Mouse (Mus musculus): ENCODE data around the gene Greb1. TPM values are rescaled to one million over a fixed set of nuclear protein-coding genes. Genes with fewer than 3 reads are reported as not detected.
A peak's percentile ranks its signal among the peaks of the same experiment; 100 is the strongest.

Gene Greb1
- polyA plus RNA-seq, 1 experiment, result 1.4 TPM

DNA sequence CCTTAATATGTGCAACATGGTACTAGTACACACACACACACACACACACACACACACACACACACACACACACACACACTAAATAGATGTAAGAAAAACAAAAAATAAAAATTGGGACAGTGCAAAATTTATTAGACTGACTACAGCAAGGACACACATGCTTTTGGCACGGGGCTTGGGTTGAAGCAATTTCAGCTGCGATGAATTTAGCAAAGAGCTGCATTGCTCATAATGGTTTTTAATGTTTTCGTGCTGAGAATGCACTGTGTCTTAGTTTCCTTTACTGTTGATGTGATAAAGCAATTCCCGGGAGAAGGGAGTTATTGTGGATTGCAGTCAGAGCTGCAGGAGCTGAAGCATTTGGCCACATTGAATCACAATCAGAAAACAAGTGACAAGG lies 37.1 kb upstream of the Greb1 start:
- no peak for TF ChIP-seq POLR2A (IDR thresholded peaks at IDR 0.05; ENCODE audit: borderline replicate concordance, insufficient read depth, low read length)
- TF ChIP-seq CTCF (IDR thresholded peaks at IDR 0.05; ENCODE audit: borderline replicate concordance, insufficient read depth, low read depth, low read length), result no peak
- Histone ChIP-seq H3K4me3 (replicated peaks; ENCODE audit: insufficient read depth, low read depth, low read length) (no peak overlapping the region), H3K4me1 (ENCODE audit: control insufficient read depth, insufficient read depth, low read length) (peaks cover 7% of the 10 kb centered on the region; the same call in 1 of the 2 replicates), H3K27me3 (ENCODE audit: control insufficient read depth, insufficient read depth, low read length) (no peaks in the 10 kb centered on the region; the same call in 1 of the 2 replicates), H3K27ac (ENCODE audit: insufficient read depth, low read length) (no peak overlapping the region)
- no peak for DNase-seq
- 83% methylated on average over 4 of the region's 4 CpGs for WGBS

GRCm38 (mm10) chr12:16836188-16836587 lies 35.5 kb upstream of the Greb1 start:
- WGBS, result 9% methylated on average over 9 of the region's 9 CpGs
- DNase-seq, result peak; percentile 79 to 94
- H3K4me3 ChIP-seq (replicated peaks; ENCODE audit: insufficient read depth, low read depth, low read length), result no peak overlapping the region
- H3K4me1 ChIP-seq (ENCODE audit: control insufficient read depth, insufficient read depth, low read length), result peaks cover 9% of the 10 kb centered on the region; the same call in 1 of the 2 replicates
- TF ChIP-seq CTCF (IDR thresholded peaks at IDR 0.05; ENCODE audit: borderline replicate concordance, insufficient read depth, low read depth, low read length), result peak; percentile 34; the same call in 1 of the 2 replicates
- TF ChIP-seq POLR2A (IDR thresholded peaks at IDR 0.05; ENCODE audit: borderline replicate concordance, insufficient read depth, low read length), result peak; percentile 37; the same call in 1 of the 2 replicates
- H3K27ac ChIP-seq (ENCODE audit: insufficient read depth, low read length), result peak overlapping the region; percentile 84; the same call in 1 of the 2 replicates
- H3K27me3 ChIP-seq (ENCODE audit: control insufficient read depth, insufficient read depth, low read length), result no peaks in the 10 kb centered on the region

GRCm38 (mm10) chr12:16834701-16835100 lies 34.0 kb upstream of the Greb1 start:
- no peak for TF ChIP-seq POLR2A (IDR thresholded peaks at IDR 0.05; ENCODE audit: borderline replicate concordance, insufficient read depth, low read length)
- no peak for TF ChIP-seq CTCF (IDR thresholded peaks at IDR 0.05; ENCODE audit: borderline replicate concordance, insufficient read depth, low read depth, low read length)
- Histone ChIP-seq H3K27me3 (ENCODE audit: control insufficient read depth, insufficient read depth, low read length) (no peaks in the 10 kb centered on the region), H3K4me1 (ENCODE audit: control insufficient read depth, insufficient read depth, low read length) (peaks cover 9% of the 10 kb centered on the region; the same call in 1 of the 2 replicates), H3K4me3 (replicated peaks; ENCODE audit: insufficient read depth, low read depth, low read length) (no peak overlapping the region), H3K27ac (ENCODE audit: insufficient read depth, low read length) (no peak overlapping the region)
- no peak for DNase-seq
- WGBS, result 79% methylated on average over 11 of the region's 11 CpGs

- 80% methylated on average over 4 of the region's 4 CpGs for WGBS
- peaks cover 6% of the 10 kb centered on the region; the same call in 1 of the 2 replicates for H3K4me1 ChIP-seq (ENCODE audit: control insufficient read depth, insufficient read depth, low read length)
Observed at GRCm38 (mm10) chr12:16831071-16831470, 30.4 kb upstream of the Greb1 start.

DNA sequence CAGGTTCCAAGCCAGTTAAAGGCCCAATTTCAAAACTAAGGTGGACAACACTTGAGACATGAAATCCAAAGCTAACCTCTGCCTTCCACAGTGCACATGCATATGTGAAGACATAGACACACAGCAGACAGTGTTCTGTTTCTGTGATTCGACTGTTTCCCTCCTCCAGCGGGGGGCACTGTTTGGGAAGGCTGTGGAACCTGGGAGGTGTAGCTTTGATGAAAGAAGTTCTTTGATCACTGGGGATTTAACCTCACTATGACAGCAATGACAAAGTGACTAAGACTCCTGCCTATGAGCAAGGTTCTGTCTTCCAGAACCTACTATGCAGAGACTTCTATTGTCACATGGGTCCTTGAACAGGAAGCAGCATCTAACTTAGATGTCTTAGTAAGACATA lies 29.1 kb upstream of the Greb1 start:
- DNase-seq, result no peak
- H3K4me1 ChIP-seq (ENCODE audit: control insufficient read depth, insufficient read depth, low read length), result peaks cover 2% of the 10 kb centered on the region; the same call in 1 of the 2 replicates
- no peak overlapping the region for H3K27ac ChIP-seq (ENCODE audit: insufficient read depth, low read length)
- H3K4me3 ChIP-seq (replicated peaks; ENCODE audit: insufficient read depth, low read depth, low read length), result no peak overlapping the region
- no peaks in the 10 kb centered on the region for H3K27me3 ChIP-seq (ENCODE audit: control insufficient read depth, insufficient read depth, low read length)
- TF ChIP-seq CTCF (IDR thresholded peaks at IDR 0.05; ENCODE audit: borderline replicate concordance, insufficient read depth, low read depth, low read length) (peak; percentile 36; the same call in 1 of the 2 replicates), POLR2A (IDR thresholded peaks at IDR 0.05; ENCODE audit: borderline replicate concordance, insufficient read depth, low read length) (no peak)
- 77% methylated on average over 2 of the region's 2 CpGs for WGBS

More at GRCm38 (mm10) chr12:16831071-16831470, 30.4 kb upstream of the Greb1 start:
- Histone ChIP-seq H3K27ac (ENCODE audit: insufficient read depth, low read length) (no peak overlapping the region), H3K27me3 (ENCODE audit: control insufficient read depth, insufficient read depth, low read length) (no peaks in the 10 kb centered on the region), H3K4me3 (replicated peaks; ENCODE audit: insufficient read depth, low read depth, low read length) (no peak overlapping the region)
- DNase-seq, result no peak
- no peak for TF ChIP-seq POLR2A (IDR thresholded peaks at IDR 0.05; ENCODE audit: borderline replicate concordance, insufficient read depth, low read length)
- TF ChIP-seq CTCF (IDR thresholded peaks at IDR 0.05; ENCODE audit: borderline replicate concordance, insufficient read depth, low read depth, low read length), result no peak

DNA sequence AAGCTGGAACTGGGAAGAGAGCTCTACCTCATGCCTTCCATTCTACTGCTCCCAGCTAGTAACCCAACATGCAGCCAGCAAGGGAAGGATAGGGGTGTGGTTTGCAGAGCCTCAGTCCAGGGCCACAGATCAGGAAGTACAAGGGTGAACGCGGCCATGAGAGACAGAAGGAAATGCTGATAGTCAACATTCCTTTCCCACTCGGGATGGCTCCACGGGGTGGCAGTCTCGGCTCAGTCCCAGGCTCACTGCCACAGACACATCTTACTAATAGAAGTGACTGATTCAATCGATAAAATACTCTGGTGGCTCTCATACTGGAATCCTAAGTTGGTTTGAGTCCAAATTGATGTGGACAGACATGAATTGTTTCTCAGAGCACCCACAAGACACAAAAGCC lies 27.8 kb upstream of the Greb1 start:
- TF ChIP-seq CTCF (IDR thresholded peaks at IDR 0.05; ENCODE audit: borderline replicate concordance, insufficient read depth, low read depth, low read length), result peak; percentile 41; the same call in 1 of the 2 replicates
- no peak for TF ChIP-seq POLR2A (IDR thresholded peaks at IDR 0.05; ENCODE audit: borderline replicate concordance, insufficient read depth, low read length)
- WGBS, result 56% methylated on average over 6 of the region's 6 CpGs
- DNase-seq, result no peak
- H3K27ac ChIP-seq (ENCODE audit: insufficient read depth, low read length), result no peak overlapping the region
- no peak overlapping the region for H3K4me3 ChIP-seq (replicated peaks; ENCODE audit: insufficient read depth, low read depth, low read length)
- H3K4me1 ChIP-seq (ENCODE audit: control insufficient read depth, insufficient read depth, low read length), result peaks cover 2% of the 10 kb centered on the region; the same call in 1 of the 2 replicates
- no peaks in the 10 kb centered on the region for H3K27me3 ChIP-seq (ENCODE audit: control insufficient read depth, insufficient read depth, low read length)

DNA sequence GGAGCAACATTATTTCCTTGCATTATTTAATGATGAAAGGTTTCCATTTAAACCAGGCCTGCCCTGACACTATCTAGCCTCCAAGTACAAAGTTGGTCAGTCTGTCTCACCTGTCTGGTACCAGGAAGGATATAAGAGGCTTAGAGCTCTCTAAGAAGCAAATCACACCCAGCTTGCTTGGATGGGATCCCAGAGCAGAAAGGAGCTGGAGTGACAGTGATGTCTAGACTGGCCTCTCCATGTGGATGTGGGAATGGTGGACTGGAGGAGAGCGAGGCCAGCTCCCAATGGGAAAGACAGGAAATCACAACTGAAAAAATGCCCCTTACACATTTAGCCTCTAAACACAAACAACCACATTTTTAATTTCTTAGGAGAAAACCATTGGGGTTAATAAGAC lies 23.0 kb upstream of the Greb1 start:
- no peak for TF ChIP-seq POLR2A (IDR thresholded peaks at IDR 0.05; ENCODE audit: borderline replicate concordance, insufficient read depth, low read length)
- TF ChIP-seq CTCF (IDR thresholded peaks at IDR 0.05; ENCODE audit: borderline replicate concordance, insufficient read depth, low read depth, low read length), result no peak
- Histone ChIP-seq H3K27me3 (ENCODE audit: control insufficient read depth, insufficient read depth, low read length) (no peaks in the 10 kb centered on the region), H3K27ac (ENCODE audit: insufficient read depth, low read length) (no peak overlapping the region), H3K4me3 (replicated peaks; ENCODE audit: insufficient read depth, low read depth, low read length) (no peak overlapping the region), H3K4me1 (ENCODE audit: control insufficient read depth, insufficient read depth, low read length) (peaks cover 6% of the 10 kb centered on the region; the same call in 1 of the 2 replicates)
- WGBS, result 80% methylated on average over 1 of the region's 1 CpGs
- no peak for DNase-seq

DNA sequence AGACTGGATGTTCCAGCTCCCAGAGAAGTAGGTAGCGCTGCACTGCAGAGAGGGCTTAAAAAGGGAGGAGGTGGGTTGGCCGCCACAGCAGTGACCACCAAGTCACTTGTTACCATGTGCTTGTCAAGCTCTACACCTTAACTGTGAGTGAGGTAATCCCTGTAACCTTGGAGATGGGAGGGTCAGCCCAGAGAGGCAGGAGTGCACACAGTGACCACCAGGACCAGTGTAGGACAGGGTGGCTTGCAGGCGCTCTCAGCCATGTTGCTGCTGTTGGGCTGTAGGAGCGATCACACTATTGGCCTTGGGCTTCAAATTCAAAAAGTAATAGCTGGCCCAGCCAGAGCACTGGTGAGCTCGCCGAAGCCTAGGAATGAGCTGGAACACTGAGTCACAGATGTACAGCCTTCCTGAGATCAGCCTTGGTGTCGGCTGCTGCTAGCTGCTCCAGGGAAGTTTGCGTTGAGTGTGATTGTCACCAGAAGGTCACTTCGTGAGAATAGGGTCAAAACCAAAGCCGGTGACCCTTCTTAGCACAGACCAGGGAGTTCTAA lies 21.6 kb upstream of the Greb1 start:
- no peak for TF ChIP-seq CTCF (IDR thresholded peaks at IDR 0.05; ENCODE audit: borderline replicate concordance, insufficient read depth, low read depth, low read length)
- TF ChIP-seq POLR2A (IDR thresholded peaks at IDR 0.05; ENCODE audit: borderline replicate concordance, insufficient read depth, low read length), result no peak
- Histone ChIP-seq H3K27ac (ENCODE audit: insufficient read depth, low read length) (no peak overlapping the region), H3K27me3 (ENCODE audit: control insufficient read depth, insufficient read depth, low read length) (no peaks in the 10 kb centered on the region), H3K4me3 (replicated peaks; ENCODE audit: insufficient read depth, low read depth, low read length) (no peak overlapping the region), H3K4me1 (ENCODE audit: control insufficient read depth, insufficient read depth, low read length) (peaks cover 6% of the 10 kb centered on the region; the same call in 1 of the 2 replicates)
- 97% methylated on average over 10 of the region's 10 CpGs for WGBS
- no peak for DNase-seq
